Mouse (Mus musculus): Measurements from ENCODE around the gene Fut8.

The Fut8 gene

GRCm38 (mm10) chr12:77237950-77238530, at the start of gene Fut8:
Gene Fut8, plus strand, starts transcription at chr12:77238125.
- DNase-seq (ENCODE audit: low read depth, low spot score): peak; percentile 93

GRCm38 (mm10) chr12:77189161-77189560, 48.8 kb upstream of the Fut8 start:
- DNase-seq (ENCODE audit: low read depth, low spot score): no peak

DNA sequence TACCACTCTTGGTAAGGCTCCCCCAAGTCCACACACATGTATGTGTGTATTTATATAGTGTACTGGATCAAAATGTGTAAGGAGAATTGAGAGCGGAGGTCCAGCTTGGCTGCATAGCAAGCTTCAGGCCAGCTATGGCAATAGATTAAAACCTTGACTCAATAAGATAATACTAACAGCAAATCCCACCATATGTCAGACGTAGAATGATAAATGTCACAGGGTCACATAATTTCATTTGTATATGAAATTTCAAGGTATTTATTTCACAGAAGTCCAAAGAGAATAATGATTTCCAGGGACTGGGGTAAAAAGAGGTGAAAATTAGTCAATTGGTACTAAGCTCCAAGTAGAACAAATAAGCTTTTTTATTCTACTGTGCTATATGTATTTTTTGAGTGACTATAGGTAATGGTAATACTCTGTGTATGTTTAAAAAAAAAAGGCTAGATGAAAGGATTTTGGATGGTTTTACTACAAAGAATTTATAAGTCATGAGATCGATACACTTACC, 47.9 kb upstream of the Fut8 start:
- DNase-seq (ENCODE audit: low read depth, low spot score): no peak

- DNase-seq (ENCODE audit: low read depth, low spot score): no peak
Observed at GRCm38 (mm10) chr12:77191478-77192271, 46.2 kb upstream of the Fut8 start.

GRCm38 (mm10) chr12:77192714-77193113, 45.2 kb upstream of the Fut8 start:
- no peak for DNase-seq (ENCODE audit: low read depth, low spot score)

GRCm38 (mm10) chr12:77193225-77193716, 44.7 kb upstream of the Fut8 start:
- DNase-seq (ENCODE audit: low read depth, low spot score): no peak

GRCm38 (mm10) chr12:77195044-77195443, 42.9 kb upstream of the Fut8 start:
- DNase-seq (ENCODE audit: low read depth, low spot score): peak; percentile 54

GRCm38 (mm10) chr12:77196529-77197095, 41.3 kb upstream of the Fut8 start:
- no peak for DNase-seq (ENCODE audit: low read depth, low spot score)

GRCm38 (mm10) chr12:77197121-77197599, 40.8 kb upstream of the Fut8 start:
- no peak for DNase-seq (ENCODE audit: low read depth, low spot score)

DNA sequence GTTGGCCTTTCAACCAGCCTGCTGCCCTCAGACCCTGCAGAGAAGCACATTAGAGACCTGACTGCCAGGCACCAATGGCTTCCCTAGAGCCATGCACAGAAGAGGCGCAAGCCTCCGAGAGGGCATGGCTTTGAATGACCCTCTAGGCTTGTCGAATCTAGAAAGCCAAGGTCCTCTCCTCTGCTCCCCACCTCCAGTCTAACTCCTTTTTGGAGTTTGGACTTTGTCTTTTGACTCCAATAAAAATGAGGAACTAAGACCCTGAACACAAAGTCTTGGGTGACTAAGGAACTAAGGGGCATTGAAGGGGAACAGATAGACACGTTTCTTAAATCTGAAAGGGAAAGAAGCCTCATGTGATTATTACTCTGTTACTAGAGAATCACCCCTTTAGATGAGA, 39.7 kb upstream of the Fut8 start:
- DNase-seq (ENCODE audit: low read depth, low spot score): peak; percentile 52

- no peak for DNase-seq (ENCODE audit: low read depth, low spot score)
Observed at GRCm38 (mm10) chr12:77201461-77202143, 36.3 kb upstream of the Fut8 start.

DNA sequence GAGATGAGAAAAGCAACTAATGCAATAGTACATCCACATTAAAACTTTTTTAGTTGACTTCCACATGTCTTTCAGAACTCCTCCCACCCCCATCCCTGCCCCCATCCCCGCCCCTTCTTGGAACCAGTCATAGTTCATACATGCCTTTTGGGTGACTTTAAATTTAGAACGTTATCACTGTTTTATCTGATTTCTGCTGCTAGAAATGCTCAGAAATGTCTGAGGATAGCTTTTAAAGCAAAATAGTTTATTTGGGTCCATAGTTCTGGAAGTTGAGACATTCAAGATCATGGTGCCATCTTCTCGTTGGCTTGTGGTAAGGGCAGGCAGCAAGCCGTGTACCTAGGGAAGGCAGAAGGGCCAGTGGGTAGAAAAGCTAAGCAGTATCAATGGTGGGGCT, 34.8 kb upstream of the Fut8 start:
- DNase-seq (ENCODE audit: low read depth, low spot score): no peak

GRCm38 (mm10) chr12:77206852-77207251, 31.1 kb upstream of the Fut8 start:
- no peak for DNase-seq (ENCODE audit: low read depth, low spot score)

GRCm38 (mm10) chr12:77208056-77208455, 29.9 kb upstream of the Fut8 start:
- DNase-seq (ENCODE audit: low read depth, low spot score): no peak

DNA sequence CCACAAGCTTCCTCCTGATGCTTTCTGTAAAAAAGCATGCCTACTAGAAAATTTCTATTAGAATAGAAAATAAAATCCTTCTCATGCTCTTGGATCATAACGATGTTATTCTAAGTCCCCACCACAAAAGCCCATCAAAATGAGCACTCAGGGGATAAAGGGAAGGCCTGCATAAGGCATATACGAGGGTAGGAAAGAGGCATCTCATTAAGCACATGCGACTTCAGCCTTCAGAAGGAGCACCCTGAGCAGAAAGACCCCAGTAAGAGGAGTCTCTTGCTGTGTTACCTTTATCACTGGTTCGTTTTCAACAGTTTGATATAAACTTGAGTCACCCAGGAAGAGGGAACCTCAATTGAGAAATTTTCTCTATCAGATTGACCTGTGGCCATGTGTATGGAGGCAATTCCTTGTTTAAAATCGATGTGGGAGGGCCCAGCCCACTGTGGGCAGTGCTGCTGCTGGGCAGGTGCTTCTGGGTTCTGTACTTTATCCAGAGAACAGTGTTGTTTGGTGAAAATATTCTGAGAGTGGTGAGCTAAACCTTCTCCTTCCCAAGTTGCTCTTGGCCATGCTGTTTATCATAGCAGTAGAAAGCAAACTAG, 29.2 kb upstream of the Fut8 start:
- DNase-seq (ENCODE audit: low read depth, low spot score): no peak

DNA sequence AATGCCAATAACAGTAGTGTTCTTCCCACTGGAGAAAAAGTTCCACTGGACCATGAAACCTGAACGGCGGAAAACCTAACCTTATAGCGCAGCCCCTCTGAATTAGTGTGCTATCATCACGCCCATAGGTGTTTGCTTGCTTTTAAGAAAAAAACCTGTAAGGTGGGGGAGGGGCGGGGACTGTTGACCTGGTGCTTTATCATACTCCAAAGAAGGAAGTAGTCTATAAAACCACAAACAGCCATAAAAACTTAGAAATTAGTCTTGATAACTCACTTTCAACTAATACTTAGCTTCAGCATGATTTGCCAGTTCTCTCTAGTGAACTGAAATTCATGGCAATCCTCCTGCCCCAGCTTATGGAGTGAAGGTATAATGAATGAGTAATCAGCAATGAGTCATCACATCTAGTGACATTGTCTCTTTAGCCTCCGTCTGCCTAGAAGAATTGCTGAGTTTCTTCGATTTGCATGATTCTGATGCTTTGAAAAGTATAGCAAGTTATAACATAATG, 26.2 kb upstream of the Fut8 start:
- no peak for DNase-seq (ENCODE audit: low read depth, low spot score)

- DNase-seq (ENCODE audit: low read depth, low spot score): no peak
Observed at GRCm38 (mm10) chr12:77213896-77214564, 23.9 kb upstream of the Fut8 start.

GRCm38 (mm10) chr12:77214565-77214909, 23.4 kb upstream of the Fut8 start:
- no peak for DNase-seq (ENCODE audit: low read depth, low spot score)

- no peak for DNase-seq (ENCODE audit: low read depth, low spot score)
Observed at GRCm38 (mm10) chr12:77216511-77217192, 21.3 kb upstream of the Fut8 start.

DNA sequence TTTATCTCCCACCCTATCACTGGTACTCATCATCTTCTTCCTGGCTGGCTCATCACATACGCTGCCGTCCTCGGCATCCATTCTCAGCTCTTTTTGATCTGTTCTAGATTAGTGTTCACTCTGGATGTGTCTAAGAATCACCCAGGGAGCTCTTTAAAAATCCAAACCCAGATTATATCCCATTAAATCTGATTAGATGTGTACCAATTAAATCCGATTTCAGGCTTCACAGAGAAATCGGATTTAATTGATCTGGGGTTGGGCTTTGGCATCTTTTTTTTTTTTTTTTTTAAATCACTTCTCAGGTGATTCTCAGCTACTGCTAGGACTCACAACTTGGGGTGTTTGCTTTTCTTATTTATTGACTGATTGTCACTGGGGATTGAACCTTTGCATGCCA, 17.3 kb upstream of the Fut8 start:
- DNase-seq (ENCODE audit: low read depth, low spot score): no peak

Data from A20 (cell line).